Mouse (Mus musculus) lung, postnatal 14 days (tissue): ENCODE results near the gene Mrvi1.
"Not testable (repeated sequence)": the region's sequence is repeated elsewhere in the genome, so short reads cannot be mapped to it uniquely, and the experiment has no call there.

Experiments used
- DNase-seq: peaks from one replicate; pipeline ENCODE4 v3.0.0; 2021

Mrvi1 gene

GRCm38 (mm10) chr7:110935815-110936762, 46.2 kb downstream of the Mrvi1 start:
- DNase-seq: no peak

- DNase-seq: no peak
These were observed 48.3 kb downstream of the Mrvi1 start for GRCm38 (mm10) chr7:110933999-110934398.

- DNase-seq: no peak
These were observed 48.9 kb downstream of the Mrvi1 start for GRCm38 (mm10) chr7:110933329-110933728.

- peak; percentile 71 for DNase-seq
These were observed 52.0 kb downstream of the Mrvi1 start for GRCm38 (mm10) chr7:110930118-110930854.

GRCm38 (mm10) chr7:110926562-110926961, 55.7 kb downstream of the Mrvi1 start:
- no peak for DNase-seq

- peak; percentile 45 for DNase-seq
These were observed 61.7 kb downstream of the Mrvi1 start for GRCm38 (mm10) chr7:110920331-110921261.

- DNase-seq: peak; percentile 35
These were observed 62.5 kb downstream of the Mrvi1 start for GRCm38 (mm10) chr7:110919721-110920120.

GRCm38 (mm10) chr7:110915913-110916312, 66.3 kb downstream of the Mrvi1 start:
- DNase-seq: no peak

GRCm38 (mm10) chr7:110914531-110914930, 67.7 kb downstream of the Mrvi1 start:
- no peak for DNase-seq

GRCm38 (mm10) chr7:110913754-110914153, 68.5 kb downstream of the Mrvi1 start:
- DNase-seq: no peak

GRCm38 (mm10) chr7:110908209-110909144, 73.8 kb downstream of the Mrvi1 start:
- no peak for DNase-seq

GRCm38 (mm10) chr7:110906566-110906965, 75.7 kb downstream of the Mrvi1 start:
- no peak for DNase-seq

- peak; percentile 46 for DNase-seq
These were observed 79.0 kb downstream of the Mrvi1 start for GRCm38 (mm10) chr7:110903226-110903625.

GRCm38 (mm10) chr7:110897202-110897601, 85.1 kb downstream of the Mrvi1 start:
- DNase-seq: no peak

- no peak for DNase-seq
These were observed 85.8 kb downstream of the Mrvi1 start for GRCm38 (mm10) chr7:110896453-110896852.

- DNase-seq: not testable (repeated sequence)
These were observed 86.5 kb downstream of the Mrvi1 start for GRCm38 (mm10) chr7:110895772-110896171.

- no peak for DNase-seq
These were observed 87.6 kb downstream of the Mrvi1 start for GRCm38 (mm10) chr7:110894673-110895072.

GRCm38 (mm10) chr7:110893943-110894610, 88.2 kb downstream of the Mrvi1 start:
- DNase-seq: peak; percentile 63

GRCm38 (mm10) chr7:110891501-110891986, 90.7 kb downstream of the Mrvi1 start:
- peak; percentile 51 for DNase-seq

- DNase-seq: no peak
These were observed 100.4 kb downstream of the Mrvi1 start for GRCm38 (mm10) chr7:110881746-110882333.
